Mouse (Mus musculus): ENCODE results near the gene Ptprs.

GRCm38 (mm10) chr17:56393889-56394288 is 82.4 kb downstream of the Ptprs start:
- TF ChIP-seq CTCF (IDR thresholded peaks at IDR 0.05; ENCODE audit: control insufficient read depth, insufficient read depth, insufficient replicate concordance, low read depth, low read length) (no peak), POLR2A (IDR thresholded peaks at IDR 0.05; ENCODE audit: control insufficient read depth, low read depth, low read length) (no peak)
